18 mouse cellular contexts compared by ENCODE assay signal in the genomic region with DNA sequence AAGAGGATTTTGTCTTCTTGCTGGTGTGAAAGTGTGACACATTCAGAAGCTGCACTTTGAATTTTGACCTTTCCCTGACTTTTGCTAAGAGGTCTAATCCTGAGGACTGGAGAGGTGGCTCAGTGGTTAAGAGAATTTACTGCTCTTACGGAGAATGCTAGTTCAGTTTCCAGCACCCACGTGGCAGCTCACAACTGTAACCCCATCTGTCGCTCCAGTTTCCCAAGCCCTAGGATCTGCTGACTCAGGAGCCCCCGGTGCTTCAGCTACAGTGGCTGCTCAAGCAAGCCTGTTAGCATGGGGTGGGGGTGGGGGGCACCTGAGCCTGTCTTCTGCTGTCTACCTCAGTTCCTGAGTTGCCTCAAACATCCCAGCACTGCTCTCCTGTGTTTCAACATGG. TPM values are rescaled to one million over a fixed set of nuclear protein-coding genes. Genes with fewer than 3 reads are reported as not detected.
DNase-seq lines count a peak whose midpoint lies in the region; TF ChIP-seq lines count a peak whose summit lies in the region.
"Had no signal": no experiment of that assay in that cellular context is flagged by ENCODE, and none has a peak within 500 bp of the region (broad histone marks: within the 10 kb centered on the region; RNA-seq: fewer than 3 reads in every experiment).

No protein-coding gene starts in this region.

- H3K27ac ChIP-seq in heart, embryonic 10.5 days, result 0 out of 2 replicates have a peak overlapping the region, but pooled peaks have one; percentile 26
- peak overlapping the region; percentile 14; the same call in 1 of the 2 replicates for H3K27ac ChIP-seq in layer of hippocampus, adult 2 months
- peak overlapping the region; percentile 57; the same call in 1 of the 2 replicates for H3K27ac ChIP-seq in embryonic facial prominence, embryonic 10.5 days (replicated peaks)
- H3K27ac ChIP-seq: hindbrain, postnatal 0 days; lung, embryonic 15.5 days; neural tube, embryonic 15.5 days had no signal

- DNase-seq in heart, embryonic 10.5 days (ENCODE audit: low spot score), result no peak
- DNase-seq in heart, adult 9 months (ENCODE audit: low spot score in 2 of 2), result no peak
- DNase-seq in layer of hippocampus, adult 2 months (ENCODE audit: low spot score in 2 of 2), result peak; percentile 53 to 67
- DNase-seq in layer of hippocampus, adult 9-10 months (ENCODE audit: low spot score), result no peak
- no peak for DNase-seq in embryonic facial prominence, embryonic 10.5 days (ENCODE audit: low spot score)
- DNase-seq in skeletal muscle tissue, adult 2 months (ENCODE audit: low read depth, low spot score), result peak; percentile 80
- DNase-seq in urinary bladder, adult 18-20 months (ENCODE audit: low spot score in 2 of 2), result no peak
- DNase-seq: cerebellum, postnatal 10 days; embryo, embryonic 11 days; heart, postnatal 4 days; kidney, postnatal 14 days; left cerebral cortex, postnatal 4 days; midbrain, embryonic 14.5 days had no signal

- H3K36me3 ChIP-seq in heart, embryonic 10.5 days, result no peaks in the 10 kb centered on the region
- no peaks in the 10 kb centered on the region for H3K36me3 ChIP-seq in embryonic facial prominence, embryonic 10.5 days (replicated peaks)
- H3K36me3 ChIP-seq: lung, embryonic 15.5 days; neural tube, embryonic 15.5 days had no signal

- H3K27me3 ChIP-seq in heart, embryonic 10.5 days (ENCODE audit: insufficient read depth, poor library complexity, severe bottlenecking), result no peaks in the 10 kb centered on the region
- H3K27me3 ChIP-seq in embryonic facial prominence, embryonic 10.5 days (replicated peaks; ENCODE audit: low read depth, poor library complexity, severe bottlenecking), result peaks cover 4% of the 10 kb centered on the region; the same call in 1 of the 2 replicates
- H3K27me3 ChIP-seq: lung, embryonic 15.5 days; neural tube, embryonic 15.5 days had no signal

- WGBS in heart, embryonic 10.5 days, result 40% methylated on average over 4 of the region's 4 CpGs
- 54% methylated on average over 4 of the region's 4 CpGs for WGBS in embryonic facial prominence, embryonic 10.5 days

- H3K4me1 ChIP-seq in heart, embryonic 10.5 days, result peaks cover 36% of the 10 kb centered on the region
- peaks cover 59% of the 10 kb centered on the region for H3K4me1 ChIP-seq in embryonic facial prominence, embryonic 10.5 days

- H3K9me3 ChIP-seq in heart, embryonic 10.5 days, result no peaks in the 10 kb centered on the region
- no peaks in the 10 kb centered on the region for H3K9me3 ChIP-seq in embryonic facial prominence, embryonic 10.5 days
- H3K9me3 ChIP-seq: lung, embryonic 15.5 days; neural tube, embryonic 15.5 days had no signal

- TF ChIP-seq CTCF in layer of hippocampus, adult 2 months (conservative IDR thresholded peaks at IDR 0.05), result no peak

- H3K4me3 ChIP-seq in heart, embryonic 10.5 days, result no peak overlapping the region
- no peak overlapping the region for H3K4me3 ChIP-seq in layer of hippocampus, adult 2 months
- H3K4me3 ChIP-seq in embryonic facial prominence, embryonic 10.5 days, result no peak overlapping the region
- H3K4me3 ChIP-seq: lung, embryonic 15.5 days; myocyte; neural tube, embryonic 15.5 days had no signal

RNA-seq across cellular contexts. Expression of a gene that starts 28.2 kb away (rescaled TPM):
- 99.0 and 123 TPM in 2 replicates for polyA plus RNA-seq in heart, embryonic 10.5 days (2016; fragmentation: Nextera tagmentation; extraction: Ambion mirVana)
- 10 to 100 TPM; 86.1 to 86.5 TPM for total RNA-seq in layer of hippocampus, adult 2 months (2021)
- polyA plus RNA-seq in embryonic facial prominence, embryonic 10.5 days (2016; fragmentation: Nextera tagmentation; extraction: Ambion mirVana), result 99.0 and 103 TPM in 2 replicates

RNA-seq across cellular contexts. Expression of a gene that starts 53.4 kb away (rescaled TPM):
- polyA plus RNA-seq in heart, embryonic 10.5 days (2016; fragmentation: Nextera tagmentation; extraction: Ambion mirVana), result 7.7 and 12.9 TPM in 2 replicates
- 10 to 100 TPM; 19.9 to 20.7 TPM for total RNA-seq in layer of hippocampus, adult 2 months (2021)
- polyA plus RNA-seq in embryonic facial prominence, embryonic 10.5 days (2016; fragmentation: Nextera tagmentation; extraction: Ambion mirVana), result 18.0 and 18.4 TPM in 2 replicates
- polyA plus RNA-seq: CD4-positive, CD25-positive, alpha-beta regulatory T cell, adult 4 months had no signal

Comparison
In these comparisons a context has a peak if more than half of its experiments do, and no peak if none do; other contexts are left out.
1. DNase-seq: peak in layer of hippocampus, adult 2 months (2 of 2) and skeletal muscle tissue, adult 2 months (single experiment); none in heart, embryonic 10.5 days (single experiment), heart, adult 9 months (0 of 2), layer of hippocampus, adult 9-10 months (single experiment), embryonic facial prominence, embryonic 10.5 days (single experiment) and urinary bladder, adult 18-20 months (0 of 2).
2. Peak in every context shown above with its lines, with median percentiles within 50 percentile points of each other: H3K27ac ChIP-seq.